Mouse (Mus musculus): Measurements from ENCODE around the gene Plcd4. TPM values are rescaled to one million over a fixed set of nuclear protein-coding genes. Genes with fewer than 3 reads are reported as not detected.

Gene Plcd4
- polyA plus RNA-seq, 1 experiment from 2014 or later, result 0.29 TPM

DNA sequence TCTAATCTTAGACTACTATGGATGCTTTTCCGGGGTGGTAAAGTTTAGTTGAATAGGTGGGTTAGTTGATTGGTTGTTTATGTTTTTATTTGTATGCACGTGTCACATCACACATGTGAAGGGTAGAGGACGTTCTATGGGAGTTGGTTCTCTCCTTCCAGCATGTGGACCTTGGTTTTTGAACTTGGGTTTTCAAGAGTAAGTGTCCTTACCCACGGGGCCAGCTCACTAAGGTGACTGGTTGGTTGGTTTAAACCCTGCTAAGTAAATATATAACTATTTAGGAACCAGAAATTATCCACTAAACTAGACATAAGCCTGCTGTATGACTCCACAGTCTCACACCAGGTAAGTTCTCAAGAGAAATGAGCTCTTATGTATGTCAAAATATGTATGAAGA, 17.9 kb upstream of the Plcd4 start:
- Histone ChIP-seq H3K4me2 (ENCODE audit: low read depth, low read length) (no peak overlapping the region), H3K27ac (ENCODE audit: low read length) (no peak overlapping the region), H3K4me1 (ENCODE audit: control insufficient read depth, insufficient read depth, low read length) (no peaks in the 10 kb centered on the region), H3K36me3 (ENCODE audit: control insufficient read depth, insufficient read depth, low read length) (0 out of 2 replicates have a peak, but pooled peaks cover 6% of the 10 kb centered on the region), H3K27me3 (replicated peaks; ENCODE audit: control insufficient read depth, insufficient read depth, low read length) (no peaks in the 10 kb centered on the region), H3K9me3 (ENCODE audit: control insufficient read depth, low read length) (no peaks in the 10 kb centered on the region), H3K4me3 (ENCODE audit: low read length) (no peak overlapping the region), H3K9ac (ENCODE audit: low read depth, low read length) (no peak overlapping the region)
- WGBS, result 86% methylated on average over 4 of the region's 4 CpGs
- ATAC-seq, result no peak

DNA sequence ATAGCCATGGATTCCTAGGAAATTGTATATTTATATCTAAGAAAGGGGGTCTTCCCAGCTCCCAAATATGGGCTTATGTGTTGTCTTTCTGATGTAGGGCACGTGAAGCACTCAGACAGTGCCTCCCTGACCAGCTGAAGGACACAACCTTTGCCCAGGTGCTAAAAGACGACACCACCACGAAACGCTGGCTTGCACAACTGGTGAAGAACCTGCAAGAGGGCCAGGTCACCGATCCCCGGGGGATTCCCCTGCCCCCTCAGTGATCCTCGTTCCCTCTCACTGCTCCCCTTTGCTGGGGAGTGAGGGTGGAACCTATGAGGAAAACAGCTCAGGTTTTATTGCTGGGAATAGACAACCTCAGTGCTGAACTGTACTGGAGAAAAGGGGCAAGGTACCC, 14.1 kb upstream of the Plcd4 start:
- Histone ChIP-seq H3K9ac (ENCODE audit: low read depth, low read length) (no peak overlapping the region), H3K4me2 (ENCODE audit: low read depth, low read length) (no peak overlapping the region), H3K27me3 (replicated peaks; ENCODE audit: control insufficient read depth, insufficient read depth, low read length) (no peaks in the 10 kb centered on the region), H3K4me3 (ENCODE audit: low read length) (no peak overlapping the region), H3K27ac (ENCODE audit: low read length) (no peak overlapping the region), H3K9me3 (ENCODE audit: control insufficient read depth, low read length) (no peaks in the 10 kb centered on the region), H3K36me3 (ENCODE audit: control insufficient read depth, insufficient read depth, low read length) (peaks cover 6% of the 10 kb centered on the region; the same call in 1 of the 2 replicates), H3K4me1 (ENCODE audit: control insufficient read depth, insufficient read depth, low read length) (no peaks in the 10 kb centered on the region)
- WGBS, result 95% methylated on average over 7 of the region's 7 CpGs
- no peak for ATAC-seq

DNA sequence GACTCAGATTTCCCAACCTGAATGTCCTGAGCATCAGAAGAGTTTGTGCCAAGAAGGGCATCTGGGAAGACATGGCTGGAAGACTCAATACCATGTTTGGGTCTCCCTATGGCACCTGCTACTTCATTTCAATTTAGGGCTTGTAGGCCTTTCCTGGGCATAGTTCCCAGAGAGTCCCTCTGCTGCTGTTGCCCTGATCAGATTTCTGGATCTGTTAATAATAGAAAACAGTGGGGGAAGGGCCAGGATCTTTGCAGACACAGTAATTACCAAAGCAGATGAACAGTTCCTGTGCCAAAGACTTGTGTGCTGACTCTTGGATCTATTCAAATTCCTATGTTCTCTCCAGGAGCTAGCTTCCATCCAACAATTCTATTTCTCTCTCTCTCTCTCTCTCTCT, 4.0 kb upstream of the Plcd4 start:
- Histone ChIP-seq H3K4me2 (ENCODE audit: low read depth, low read length) (no peak overlapping the region), H3K9ac (ENCODE audit: low read depth, low read length) (no peak overlapping the region), H3K9me3 (ENCODE audit: control insufficient read depth, low read length) (no peaks in the 10 kb centered on the region), H3K4me1 (ENCODE audit: control insufficient read depth, insufficient read depth, low read length) (no peaks in the 10 kb centered on the region), H3K27me3 (replicated peaks; ENCODE audit: control insufficient read depth, insufficient read depth, low read length) (0 out of 2 replicates have a peak, but pooled peaks cover 2% of the 10 kb centered on the region), H3K27ac (ENCODE audit: low read length) (no peak overlapping the region), H3K4me3 (ENCODE audit: low read length) (no peak overlapping the region), H3K36me3 (ENCODE audit: control insufficient read depth, insufficient read depth, low read length) (no peaks in the 10 kb centered on the region)
- ATAC-seq, result no peak

DNA sequence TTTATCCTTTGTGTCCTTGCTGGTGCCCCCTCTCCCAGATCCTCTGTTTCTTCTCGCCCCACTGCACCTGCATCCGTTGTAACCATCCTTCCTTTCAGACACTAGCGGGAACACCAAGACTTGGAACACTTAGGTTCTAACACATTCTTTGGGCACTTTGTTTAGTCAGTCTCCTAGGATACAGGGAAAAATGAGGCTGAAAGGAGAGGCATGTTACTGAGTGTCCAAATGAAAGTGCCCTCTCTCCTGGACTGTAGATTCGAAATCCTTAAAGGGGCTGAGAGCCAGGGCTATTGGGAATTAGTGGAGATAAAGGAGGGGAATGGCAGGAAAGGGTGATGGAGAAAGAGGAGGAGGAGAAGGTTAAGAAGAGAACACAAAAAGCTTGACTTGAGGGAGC, 1.5 kb downstream of the Plcd4 start, which contains the start of gene Usp37:
Usp37 (minus strand) TSS at position 101 of the 400 bp plus-strand sequence.
- H3K9ac ChIP-seq (ENCODE audit: low read depth, low read length), result no peak within 1 kb of the TSS
- H3K4me1 ChIP-seq (ENCODE audit: control insufficient read depth, insufficient read depth, low read length), result no peaks in the 10 kb centered on the region
- no peak within 1 kb of the TSS for H3K4me3 ChIP-seq (ENCODE audit: low read length)
- no peak for ATAC-seq
- H3K27ac ChIP-seq (ENCODE audit: low read length), result no peak within 1 kb of the TSS
- no peaks in the 10 kb centered on the region for H3K9me3 ChIP-seq (ENCODE audit: control insufficient read depth, low read length)
- 80% methylated on average over 4 of the region's 4 CpGs for WGBS
- H3K36me3 ChIP-seq (ENCODE audit: control insufficient read depth, insufficient read depth, low read length), result no peaks in the 10 kb centered on the region
- H3K4me2 ChIP-seq (ENCODE audit: low read depth, low read length), result no peak within 1 kb of the TSS
- 0 out of 2 replicates have a peak, but pooled peaks cover 2% of the 10 kb centered on the region for H3K27me3 ChIP-seq (replicated peaks; ENCODE audit: control insufficient read depth, insufficient read depth, low read length)

DNA sequence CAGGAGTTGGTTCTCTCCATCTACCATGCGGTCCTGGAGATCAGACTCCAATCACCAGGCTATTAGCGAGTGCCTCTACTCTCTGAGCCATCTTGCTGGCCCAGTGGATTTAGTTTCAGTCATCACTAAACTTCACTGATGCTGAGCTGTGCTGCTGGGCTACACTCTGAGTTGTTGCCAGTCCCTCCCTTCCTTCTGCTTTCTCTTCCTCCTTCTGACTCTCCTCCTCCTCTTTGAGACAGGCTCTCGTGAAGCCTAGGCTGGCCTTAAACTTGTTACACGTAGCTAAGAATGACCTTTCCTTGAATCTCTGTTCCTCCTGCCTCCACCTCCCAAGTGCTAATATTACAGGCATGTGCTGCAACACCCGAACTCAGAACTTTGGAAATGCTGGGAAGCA, 16.4 kb downstream of the Plcd4 start:
- Histone ChIP-seq H3K9ac (ENCODE audit: low read depth, low read length) (no peak overlapping the region), H3K9me3 (ENCODE audit: control insufficient read depth, low read length) (no peaks in the 10 kb centered on the region), H3K27ac (ENCODE audit: low read length) (no peak overlapping the region), H3K4me3 (ENCODE audit: low read length) (no peak overlapping the region), H3K4me1 (ENCODE audit: control insufficient read depth, insufficient read depth, low read length) (no peaks in the 10 kb centered on the region), H3K36me3 (ENCODE audit: control insufficient read depth, insufficient read depth, low read length) (no peaks in the 10 kb centered on the region), H3K27me3 (replicated peaks; ENCODE audit: control insufficient read depth, insufficient read depth, low read length) (no peaks in the 10 kb centered on the region), H3K4me2 (ENCODE audit: low read depth, low read length) (no peak overlapping the region)
- no peak for ATAC-seq
- WGBS, result 81% methylated on average over 5 of the region's 5 CpGs

DNA sequence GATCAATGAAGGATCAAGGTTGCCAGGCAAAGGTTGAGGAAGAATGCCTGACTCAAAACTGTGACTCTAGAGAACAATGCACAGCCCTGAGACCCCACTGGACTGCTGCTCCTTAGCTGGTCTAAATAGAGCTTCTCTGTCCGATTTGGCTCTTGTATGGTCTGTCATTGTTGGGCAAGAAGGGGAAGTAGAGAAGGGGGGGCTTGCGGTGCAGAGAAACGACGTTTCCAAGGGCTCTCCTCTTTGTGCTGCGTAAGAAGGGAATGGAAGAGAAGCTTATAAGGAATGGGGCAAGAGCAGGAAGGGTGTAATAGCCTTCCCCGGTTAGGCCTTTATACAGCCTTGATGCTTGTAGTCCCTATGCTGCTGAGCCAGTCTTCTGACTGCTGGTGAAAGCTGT, 23.1 kb downstream of the Plcd4 start:
- Histone ChIP-seq H3K27ac (ENCODE audit: low read length) (no peak overlapping the region), H3K4me3 (ENCODE audit: low read length) (no peak overlapping the region), H3K4me2 (ENCODE audit: low read depth, low read length) (no peak overlapping the region), H3K9me3 (ENCODE audit: control insufficient read depth, low read length) (no peaks in the 10 kb centered on the region), H3K9ac (ENCODE audit: low read depth, low read length) (no peak overlapping the region), H3K4me1 (ENCODE audit: control insufficient read depth, insufficient read depth, low read length) (no peaks in the 10 kb centered on the region), H3K36me3 (ENCODE audit: control insufficient read depth, insufficient read depth, low read length) (peaks cover 25% of the 10 kb centered on the region), H3K27me3 (replicated peaks; ENCODE audit: control insufficient read depth, insufficient read depth, low read length) (no peaks in the 10 kb centered on the region)
- ATAC-seq, result no peak
- 90% methylated on average over 6 of the region's 6 CpGs for WGBS

DNA sequence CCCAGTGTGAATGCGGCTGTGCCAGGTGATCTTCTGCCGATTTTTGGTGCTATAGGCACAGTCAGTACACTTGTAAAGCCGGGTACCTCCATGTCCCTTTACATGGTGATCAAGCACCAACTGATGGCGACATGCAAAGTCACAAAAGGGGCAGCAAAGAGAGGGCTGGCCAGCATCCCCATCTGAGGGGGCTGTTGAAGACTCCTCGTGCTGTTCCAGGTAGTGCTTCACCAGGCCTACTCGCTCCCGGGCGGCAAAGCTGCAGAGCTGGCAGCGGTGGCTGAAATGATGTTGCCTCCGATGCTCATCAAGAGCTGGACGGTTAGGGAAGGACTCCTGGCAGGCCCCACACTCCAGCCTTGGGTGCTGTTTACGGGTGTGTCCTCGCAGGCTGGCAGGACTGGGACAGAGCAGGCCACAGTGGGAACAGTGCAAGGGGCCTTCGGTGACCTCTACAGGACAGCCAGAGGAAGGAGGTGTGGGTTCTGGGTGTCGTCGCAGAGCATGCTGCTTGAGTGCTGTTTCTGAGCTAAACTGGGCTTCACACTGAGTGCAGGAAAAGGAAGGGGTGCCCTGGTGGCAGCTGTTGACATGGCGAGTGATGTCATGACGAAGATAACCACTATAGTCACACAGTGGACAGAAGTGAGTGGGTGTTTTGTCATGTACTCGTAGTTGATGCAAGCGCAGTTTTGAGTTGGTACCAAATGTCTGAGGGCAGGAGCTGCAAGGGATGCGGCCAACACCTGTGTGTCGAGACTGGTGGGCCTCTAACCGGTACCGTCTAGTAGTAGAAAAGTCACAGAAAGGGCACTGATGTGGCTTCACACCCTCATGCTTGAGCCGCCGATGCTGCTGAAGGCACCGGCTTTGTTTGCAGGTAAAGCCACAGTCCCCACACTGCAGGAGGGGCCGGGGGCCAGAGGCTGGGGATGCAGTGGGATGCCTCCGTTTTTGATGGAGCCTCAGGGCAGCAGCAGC, 27.3 kb downstream of the Plcd4 start:
- H3K4me3 ChIP-seq (ENCODE audit: low read length), result no peak overlapping the region
- WGBS, result 94% methylated on average over 29 of the region's 29 CpGs
- H3K36me3 ChIP-seq (ENCODE audit: control insufficient read depth, insufficient read depth, low read length), result peaks cover 30% of the 10 kb centered on the region
- no peaks in the 10 kb centered on the region for H3K27me3 ChIP-seq (replicated peaks; ENCODE audit: control insufficient read depth, insufficient read depth, low read length)
- no peak overlapping the region for H3K9ac ChIP-seq (ENCODE audit: low read depth, low read length)
- ATAC-seq, result no peak
- no peak overlapping the region for H3K4me2 ChIP-seq (ENCODE audit: low read depth, low read length)
- no peak overlapping the region for H3K27ac ChIP-seq (ENCODE audit: low read length)
- H3K9me3 ChIP-seq (ENCODE audit: control insufficient read depth, low read length), result no peaks in the 10 kb centered on the region
- no peaks in the 10 kb centered on the region for H3K4me1 ChIP-seq (ENCODE audit: control insufficient read depth, insufficient read depth, low read length)

DNA sequence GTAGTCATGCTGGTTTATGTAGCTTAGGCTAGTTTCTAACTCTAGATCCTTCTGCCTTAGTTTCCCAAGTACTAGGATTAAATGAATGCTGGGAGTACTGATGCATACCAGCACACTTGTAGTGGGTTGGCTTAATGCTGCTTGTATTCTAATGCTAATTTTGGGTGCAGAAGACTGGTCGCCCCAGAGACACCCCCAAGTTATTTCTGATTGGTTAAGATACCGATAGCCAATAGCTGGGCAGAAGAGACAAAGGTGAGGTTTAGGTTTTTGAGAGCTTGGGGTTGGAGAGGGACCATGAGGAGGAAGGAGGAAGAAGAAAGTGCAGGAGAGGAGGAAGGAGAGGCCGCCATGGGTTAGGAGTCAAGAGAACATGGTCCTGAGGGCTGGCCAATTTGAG, 39.9 kb downstream of the Plcd4 start:
- Histone ChIP-seq H3K4me2 (ENCODE audit: low read depth, low read length) (no peak overlapping the region), H3K9me3 (ENCODE audit: control insufficient read depth, low read length) (no peaks in the 10 kb centered on the region), H3K4me3 (ENCODE audit: low read length) (no peak overlapping the region), H3K36me3 (ENCODE audit: control insufficient read depth, insufficient read depth, low read length) (peaks cover 11% of the 10 kb centered on the region), H3K27me3 (replicated peaks; ENCODE audit: control insufficient read depth, insufficient read depth, low read length) (no peaks in the 10 kb centered on the region), H3K9ac (ENCODE audit: low read depth, low read length) (no peak overlapping the region), H3K4me1 (ENCODE audit: control insufficient read depth, insufficient read depth, low read length) (peaks cover 6% of the 10 kb centered on the region), H3K27ac (ENCODE audit: low read length) (no peak overlapping the region)
- ATAC-seq, result no peak
- WGBS, result 83% methylated on average over 3 of the region's 3 CpGs

DNA sequence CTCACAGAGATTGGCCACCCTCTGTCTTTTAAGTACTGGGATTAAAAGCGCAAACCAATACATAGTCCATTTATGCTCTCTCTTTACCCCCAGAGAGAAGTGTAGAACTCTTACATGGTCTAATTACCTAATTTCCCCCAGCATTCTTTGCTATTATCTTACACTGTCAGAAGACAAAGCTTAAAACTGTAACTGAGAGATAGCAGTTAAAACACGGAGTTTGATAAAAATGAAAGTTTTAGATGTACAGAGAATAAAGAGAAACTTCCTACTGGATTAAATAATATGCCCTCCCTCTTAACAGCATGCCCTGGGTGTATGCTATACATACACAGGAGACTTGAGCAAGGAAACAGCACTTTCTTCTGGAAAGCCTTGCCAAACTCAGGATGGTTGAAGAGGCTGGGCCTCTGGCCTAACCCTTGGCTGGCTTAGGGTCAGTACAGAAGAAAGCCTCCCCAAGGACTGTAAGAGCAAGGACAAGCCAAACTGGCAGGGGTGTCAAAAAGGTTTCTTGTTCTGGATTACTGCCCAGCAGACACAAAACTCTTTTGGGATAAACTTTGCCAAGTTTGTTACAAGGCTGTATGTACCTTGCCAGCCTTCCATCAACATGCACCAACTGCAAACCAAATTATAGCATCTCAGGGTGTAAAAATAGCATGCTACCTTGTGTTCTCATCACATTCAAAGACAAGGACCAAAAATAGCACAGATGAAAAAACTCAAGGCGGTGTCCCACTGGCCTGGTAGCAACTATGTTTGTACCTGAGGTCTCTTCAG, 42.1 kb downstream of the Plcd4 start:
- H3K4me3 ChIP-seq (ENCODE audit: low read length), result no peak overlapping the region
- H3K27ac ChIP-seq (ENCODE audit: low read length), result no peak overlapping the region
- H3K9ac ChIP-seq (ENCODE audit: low read depth, low read length), result no peak overlapping the region
- H3K27me3 ChIP-seq (replicated peaks; ENCODE audit: control insufficient read depth, insufficient read depth, low read length), result no peaks in the 10 kb centered on the region
- H3K4me2 ChIP-seq (ENCODE audit: low read depth, low read length), result no peak overlapping the region
- H3K9me3 ChIP-seq (ENCODE audit: control insufficient read depth, low read length), result no peaks in the 10 kb centered on the region
- ATAC-seq, result no peak
- WGBS, result 94% methylated on average over 3 of the region's 3 CpGs
- peaks cover under 1% of the 10 kb centered on the region; the same call in 1 of the 2 replicates for H3K36me3 ChIP-seq (ENCODE audit: control insufficient read depth, insufficient read depth, low read length)
- H3K4me1 ChIP-seq (ENCODE audit: control insufficient read depth, insufficient read depth, low read length), result peaks cover 15% of the 10 kb centered on the region

All from intestine, embryonic 16.5 days (tissue).